Mouse (Mus musculus) small intestine, adult 2 months (tissue): ENCODE data around the gene Eya4.

Experiments used
- CTCF ChIP-seq: fragments of 200-500 bp; IDR thresholded peaks from 2 replicates; pipeline ENCODE4 v1.5.1; 2012; ENCODE audit warnings: low read depth, mild to moderate bottlenecking, control low read depth, inconsistent platforms, low read length, moderate library complexity, mixed read lengths; ENCODE audit not compliant: insufficient replicate concordance, insufficient read length; ENCODE audit errors: extremely low read depth
- POLR2A ChIP-seq: fragments of 200-500 bp; IDR thresholded peaks from 2 replicates; pipeline ENCODE4 v1.6.1; 2012; ENCODE audit warnings: low read depth, mild to moderate bottlenecking, control low read depth, inconsistent platforms, low read length, moderate library complexity

- no peak for TF ChIP-seq CTCF
- TF ChIP-seq POLR2A, result no peak
Observed at GRCm38 (mm10) chr10:23332768-23333167, 17.8 kb downstream of the Eya4 start.
